ENCODE assay signal across 1 mouse cellular context in the genomic region with DNA sequence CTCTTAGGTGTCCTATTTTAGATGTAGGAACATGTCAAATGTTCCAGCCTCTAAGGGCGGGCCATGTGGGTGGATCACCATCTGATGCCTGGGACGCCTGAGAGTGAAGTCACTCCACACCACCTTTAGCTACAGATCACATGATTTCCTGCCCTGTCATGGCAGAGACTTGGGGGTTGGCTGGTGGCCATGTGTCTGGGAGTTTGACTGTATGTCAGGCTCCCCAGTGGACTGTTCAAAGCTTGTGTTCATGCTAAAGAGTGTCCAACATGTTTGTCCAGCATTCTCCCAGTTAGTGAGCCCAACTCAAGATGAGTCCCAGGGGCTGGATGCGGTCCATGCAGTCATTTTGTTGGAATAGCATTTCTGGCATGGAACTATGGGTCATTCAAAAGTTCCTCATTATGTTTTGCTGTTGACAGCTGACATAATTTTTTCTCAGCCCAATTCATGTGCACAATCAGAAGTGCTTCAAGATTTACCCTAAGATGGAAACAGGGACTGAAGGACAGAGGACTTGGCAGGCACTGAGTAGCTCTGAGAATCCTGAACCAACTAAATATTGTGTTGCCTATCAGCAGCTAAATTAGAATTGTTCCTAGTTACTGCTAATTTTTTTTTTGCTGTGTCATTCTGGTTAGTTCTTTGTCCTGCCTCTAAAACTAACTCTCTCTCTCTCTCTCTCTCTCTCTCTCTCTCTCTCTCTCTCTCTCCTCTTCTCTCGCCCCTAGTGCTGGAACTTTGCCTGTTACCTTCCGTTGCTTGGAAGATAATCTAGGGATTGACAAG.
TF ChIP-seq lines count a peak whose summit lies in the region.

No protein-coding gene starts in this region.

TF ChIP-seq in CH12.LX, 34 proteins besides CTCF, POLR2A, EP300 and RAD21 (continued from another document):
- TF ChIP-seq CHD2 (IDR thresholded peaks at IDR 0.05; ENCODE audit: low read length) (no peak; the same call in 1 of the 2 replicates), ZNF384 (IDR thresholded peaks at IDR 0.05; ENCODE audit: low read depth, low read length) (no peak), ETS1 (conservative IDR thresholded peaks at IDR 0.05; ENCODE audit: low read depth, low read length) (peak; percentile 61)
TF ChIP-seq in CH12.LX: peak in this region for 12.
